Mouse (Mus musculus) spleen, adult 18-20 months (tissue): ENCODE results near the gene Slc4a1.

Experiments used
- DNase-seq, 2 experiments: peaks; one replicate each; pipeline ENCODE4 v3.0.0; 2022; ENCODE audit warnings: mixed read lengths in 2 of 2

The Slc4a1 gene

GRCm38 (mm10) chr11:102348771-102349170, 17.2 kb downstream of the Slc4a1 start:
- DNase-seq: no peak

- DNase-seq: no peak
Observed at GRCm38 (mm10) chr11:102348101-102348585, 17.9 kb downstream of the Slc4a1 start.

GRCm38 (mm10) chr11:102347683-102348082, 18.3 kb downstream of the Slc4a1 start:
- no peak for DNase-seq

- DNase-seq: no peak
Observed at GRCm38 (mm10) chr11:102346926-102347325, 19.1 kb downstream of the Slc4a1 start.

GRCm38 (mm10) chr11:102344458-102344857, 21.5 kb downstream of the Slc4a1 start:
- DNase-seq: no peak

- no peak for DNase-seq
Observed at GRCm38 (mm10) chr11:102342742-102343141, 23.3 kb downstream of the Slc4a1 start.

GRCm38 (mm10) chr11:102341101-102341500, 24.9 kb downstream of the Slc4a1 start:
- no peak for DNase-seq

- no peak for DNase-seq
Observed at GRCm38 (mm10) chr11:102339624-102340023, 26.4 kb downstream of the Slc4a1 start.

GRCm38 (mm10) chr11:102339195-102339594, 26.8 kb downstream of the Slc4a1 start:
- DNase-seq: no peak

GRCm38 (mm10) chr11:102338561-102338960, 27.4 kb downstream of the Slc4a1 start:
- DNase-seq: no peak

- no peak for DNase-seq
Observed at GRCm38 (mm10) chr11:102337921-102338320, 28.1 kb downstream of the Slc4a1 start.

GRCm38 (mm10) chr11:102336191-102336590, 29.8 kb downstream of the Slc4a1 start:
- DNase-seq: no peak

- DNase-seq: no peak
Observed at GRCm38 (mm10) chr11:102334973-102335700, 30.9 kb downstream of the Slc4a1 start.

GRCm38 (mm10) chr11:102334010-102334409, 32.0 kb downstream of the Slc4a1 start:
- no peak for DNase-seq

GRCm38 (mm10) chr11:102333061-102333460, 32.9 kb downstream of the Slc4a1 start:
- no peak for DNase-seq

GRCm38 (mm10) chr11:102331806-102332205, 34.2 kb downstream of the Slc4a1 start:
- DNase-seq: no peak

GRCm38 (mm10) chr11:102330039-102330438, 36.0 kb downstream of the Slc4a1 start:
- DNase-seq: no peak

GRCm38 (mm10) chr11:102329518-102329917, 36.5 kb downstream of the Slc4a1 start:
- DNase-seq: no peak

- no peak for DNase-seq
Observed at GRCm38 (mm10) chr11:102327839-102328238, 38.2 kb downstream of the Slc4a1 start.

GRCm38 (mm10) chr11:102327250-102327649, 38.8 kb downstream of the Slc4a1 start:
- DNase-seq: no peak

GRCm38 (mm10) chr11:102323516-102323915, 42.5 kb downstream of the Slc4a1 start:
- DNase-seq: no peak

GRCm38 (mm10) chr11:102321931-102322330, 44.1 kb downstream of the Slc4a1 start:
- DNase-seq: no peak

GRCm38 (mm10) chr11:102320686-102321005, 45.4 kb downstream of the Slc4a1 start:
- DNase-seq: no peak

GRCm38 (mm10) chr11:102319941-102320685, 45.9 kb downstream of the Slc4a1 start:
- peak; percentile 59 to 66 for DNase-seq
